Mouse (Mus musculus) ovary, adult 18-20 months (tissue): ENCODE results near the gene Tmem184c.

Source experiments
- DNase-seq: peaks from one replicate; pipeline ENCODE4 v3.0.0; 2022; ENCODE audit warnings: low spot score, mixed read lengths

Tmem184c gene

DNA sequence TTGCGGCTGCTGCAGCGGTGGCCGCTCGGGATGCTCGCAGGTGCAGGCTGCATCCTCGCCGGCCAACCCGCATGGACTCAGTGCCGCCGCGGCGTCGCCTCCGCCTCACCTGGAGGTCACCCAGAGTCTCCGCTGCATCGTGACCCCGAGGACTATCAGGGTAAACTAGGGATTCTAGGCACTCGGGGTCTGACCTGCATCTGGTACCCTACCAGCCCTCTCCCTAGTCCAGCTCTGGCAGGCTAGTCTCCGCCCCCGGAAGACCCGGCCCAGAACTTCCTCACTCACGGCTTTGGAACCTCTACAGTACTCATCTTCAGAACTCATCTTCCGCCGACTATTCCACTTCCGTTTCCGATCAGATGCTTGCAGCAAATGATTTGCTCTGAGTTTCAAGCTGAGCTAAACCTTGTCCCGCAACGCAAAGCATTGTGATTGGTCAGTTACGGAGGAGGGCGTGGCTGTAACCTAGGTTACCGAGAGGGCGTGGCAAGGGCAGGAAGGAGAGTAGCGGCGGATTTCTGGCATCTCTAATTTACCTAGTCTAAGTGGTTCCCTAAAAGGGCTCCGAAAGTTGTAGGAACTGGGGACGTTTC lies at the start of gene Tmem184c:
TSS of gene Tmem184c (minus strand) at position 325 of the 596 bp plus-strand sequence.
- peak; percentile 96 for DNase-seq

DNA sequence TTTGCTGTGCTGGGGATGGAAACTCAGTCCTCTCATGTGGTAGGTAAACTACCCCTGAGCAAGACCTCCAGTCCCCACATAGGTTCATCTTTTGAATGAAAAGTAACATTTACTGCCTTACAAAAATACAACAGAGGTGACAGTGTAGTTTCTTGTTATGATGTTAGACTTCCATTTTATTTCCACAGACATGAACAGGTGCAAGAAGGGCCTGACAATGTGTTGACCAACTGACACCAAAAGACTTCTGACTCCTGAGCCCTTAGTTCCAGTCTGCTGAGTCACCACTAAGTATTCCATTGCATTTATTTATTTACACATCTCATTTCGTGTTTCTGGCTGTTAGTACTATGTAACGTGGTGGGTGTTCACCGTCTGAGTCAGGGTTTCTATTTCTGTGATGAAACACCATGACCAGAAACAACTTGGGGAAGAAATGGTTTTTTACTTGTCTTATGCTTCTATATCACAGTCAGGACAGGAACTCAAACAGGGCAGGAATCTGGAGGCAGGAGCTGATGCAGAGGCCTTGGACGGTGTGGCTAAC lies 49.1 kb upstream of the Tmem184c start:
- DNase-seq = no peak

DNA sequence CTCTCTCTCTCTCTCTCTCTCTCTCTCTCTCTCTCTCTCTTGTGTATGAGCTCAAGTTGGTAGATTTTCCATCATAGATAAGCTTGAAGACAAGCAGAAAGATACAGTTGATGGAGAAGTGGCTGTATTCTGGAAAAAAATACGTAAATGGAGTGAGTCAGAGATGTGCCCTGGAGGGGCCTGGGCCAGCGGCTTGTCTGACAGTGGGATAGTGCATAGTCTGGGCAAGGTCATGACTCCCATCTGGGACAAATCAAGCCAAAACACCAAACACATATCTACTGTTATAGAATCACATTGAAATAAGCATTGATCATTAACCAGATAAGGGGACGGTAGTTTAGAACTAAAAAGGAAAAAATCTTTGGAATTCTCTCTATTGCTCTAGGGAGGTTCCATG lies 47.9 kb upstream of the Tmem184c start:
- no peak for DNase-seq

DNA sequence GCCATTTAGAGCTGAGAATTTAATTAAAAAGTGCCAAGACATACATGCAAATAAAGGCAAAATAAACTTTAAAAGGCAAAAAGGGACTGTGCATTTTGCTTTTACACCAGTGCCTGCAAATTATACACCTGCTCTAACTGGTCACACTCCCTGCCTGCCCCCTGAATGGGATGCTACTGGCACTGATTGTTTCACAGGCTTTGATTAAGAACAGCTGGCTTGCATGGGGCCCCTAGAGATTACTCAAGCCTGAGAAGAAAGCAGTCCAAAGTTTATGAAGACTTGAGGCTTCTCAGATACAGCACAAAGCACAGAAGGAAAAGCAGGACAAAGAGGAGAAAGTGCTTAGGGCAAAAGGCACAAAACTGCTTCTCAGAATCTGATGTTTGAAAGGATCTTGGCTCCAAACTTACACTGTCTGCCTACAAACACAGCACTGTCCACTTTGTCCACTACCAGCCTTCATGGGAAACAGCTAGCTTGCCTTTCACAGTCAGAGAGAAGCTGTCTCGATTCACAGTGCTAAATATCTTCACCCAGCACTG lies 40.2 kb upstream of the Tmem184c start:
- no peak for DNase-seq

DNA sequence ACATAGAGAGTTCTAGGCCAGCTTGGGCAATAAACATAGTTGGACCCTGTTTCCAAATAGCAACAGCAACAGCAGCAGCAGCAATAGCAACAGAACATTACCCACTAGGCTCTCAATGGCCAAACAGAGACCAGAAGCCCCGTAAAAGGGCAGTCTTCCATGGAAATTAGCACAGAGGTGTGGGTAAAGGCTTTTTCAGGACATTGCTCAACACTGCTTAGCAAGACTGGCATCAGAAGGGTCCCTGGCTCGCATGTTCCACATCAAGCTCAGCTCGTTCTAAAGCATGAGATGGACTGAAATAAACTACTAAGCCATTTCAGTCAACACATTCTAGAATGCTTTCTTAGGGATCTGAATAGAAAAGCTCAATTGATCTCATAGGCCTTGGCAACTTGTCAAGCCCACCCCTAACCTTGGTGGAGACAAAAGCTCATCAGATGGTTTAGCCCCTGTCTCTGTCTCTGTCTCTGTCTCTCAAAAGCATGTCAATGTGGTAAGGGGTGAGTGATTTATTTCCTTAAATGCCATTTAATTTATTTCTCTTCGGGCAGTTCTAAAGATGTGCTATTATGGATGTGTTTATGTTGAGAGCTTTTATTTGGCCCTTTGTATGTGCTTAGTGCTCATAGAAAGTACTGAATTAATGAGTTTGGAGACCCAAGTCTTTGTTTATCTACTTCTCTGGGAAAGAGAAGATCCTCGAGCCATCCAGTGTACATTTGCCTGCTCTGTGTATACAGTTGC lies 29.8 kb upstream of the Tmem184c start:
- no peak for DNase-seq

DNA sequence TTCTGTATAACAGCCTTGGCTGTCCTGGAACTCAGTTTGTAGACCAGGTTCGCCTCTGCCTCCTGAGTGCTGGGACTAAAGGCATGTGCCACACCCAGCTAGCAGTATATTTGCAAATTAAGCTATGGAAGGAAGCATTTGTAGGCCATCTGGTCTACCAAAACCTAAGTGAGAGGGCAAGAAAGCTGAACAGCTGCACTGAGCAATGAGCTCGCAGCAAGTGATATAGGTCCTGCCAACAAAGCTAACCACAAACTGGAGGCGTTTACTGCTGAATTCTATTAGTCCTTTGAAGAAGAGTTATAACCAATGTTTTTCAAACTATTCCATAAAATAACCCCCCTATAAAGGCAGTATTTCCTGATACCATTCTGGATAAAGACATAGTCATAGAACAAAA lies 27.1 kb upstream of the Tmem184c start:
- DNase-seq = no peak

DNA sequence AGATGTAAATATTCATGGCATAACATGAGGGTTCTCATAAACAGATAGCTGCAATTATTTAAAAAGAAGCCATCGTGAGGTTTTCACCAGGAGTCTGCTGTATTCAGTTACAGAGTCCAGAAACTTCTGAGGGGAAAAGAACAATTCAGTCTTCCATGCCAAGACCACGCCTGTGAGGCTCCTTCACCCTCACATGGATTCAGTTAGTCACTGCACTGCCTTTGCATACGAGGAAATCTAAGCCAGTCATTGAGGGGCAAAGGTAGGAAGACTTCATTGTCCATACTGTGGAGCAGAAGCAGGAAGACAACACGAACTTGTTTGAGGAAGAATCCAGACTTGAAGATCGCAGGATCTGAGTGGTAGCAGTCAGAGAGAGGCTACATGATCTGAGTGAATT lies 23.5 kb upstream of the Tmem184c start:
- no peak for DNase-seq

DNA sequence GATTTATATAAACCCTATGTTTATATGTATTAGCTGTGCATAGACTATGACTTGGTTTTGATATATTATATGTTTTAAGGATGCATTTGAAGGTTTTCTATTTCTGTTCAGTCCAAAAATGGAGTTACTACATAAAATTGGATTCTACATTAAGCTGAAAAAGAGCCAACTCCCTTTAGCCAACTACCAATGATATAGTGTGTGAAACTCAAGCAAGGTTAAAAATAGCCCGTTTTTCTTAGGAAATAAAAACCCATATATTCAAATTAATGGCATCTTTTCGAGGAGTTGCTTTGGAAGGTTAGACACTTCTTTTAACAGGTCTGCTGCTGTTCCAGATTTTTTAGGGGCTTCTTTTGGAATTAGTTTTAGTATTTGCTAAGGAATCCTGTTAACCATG lies 22.7 kb upstream of the Tmem184c start:
- no peak for DNase-seq

DNA sequence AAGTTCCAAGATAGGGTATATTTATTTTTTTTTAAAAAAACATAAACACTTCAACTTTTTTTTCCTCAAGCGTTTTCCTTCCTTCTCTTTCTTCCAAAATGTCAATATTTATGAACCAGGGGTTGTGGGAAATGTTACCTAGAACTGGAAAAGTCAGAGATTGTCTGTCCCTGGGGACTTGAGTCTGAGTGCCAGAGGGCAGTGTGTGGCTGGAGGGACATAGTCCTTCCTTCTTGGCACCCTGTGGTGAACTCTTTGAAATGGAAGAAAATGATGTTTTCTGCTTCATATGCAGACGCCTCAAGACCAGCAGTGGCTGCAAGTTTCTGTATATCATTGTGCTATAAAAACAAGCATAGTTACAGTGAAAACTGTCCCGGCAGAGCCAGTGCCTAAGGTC lies 20.2 kb upstream of the Tmem184c start:
- no peak for DNase-seq

DNA sequence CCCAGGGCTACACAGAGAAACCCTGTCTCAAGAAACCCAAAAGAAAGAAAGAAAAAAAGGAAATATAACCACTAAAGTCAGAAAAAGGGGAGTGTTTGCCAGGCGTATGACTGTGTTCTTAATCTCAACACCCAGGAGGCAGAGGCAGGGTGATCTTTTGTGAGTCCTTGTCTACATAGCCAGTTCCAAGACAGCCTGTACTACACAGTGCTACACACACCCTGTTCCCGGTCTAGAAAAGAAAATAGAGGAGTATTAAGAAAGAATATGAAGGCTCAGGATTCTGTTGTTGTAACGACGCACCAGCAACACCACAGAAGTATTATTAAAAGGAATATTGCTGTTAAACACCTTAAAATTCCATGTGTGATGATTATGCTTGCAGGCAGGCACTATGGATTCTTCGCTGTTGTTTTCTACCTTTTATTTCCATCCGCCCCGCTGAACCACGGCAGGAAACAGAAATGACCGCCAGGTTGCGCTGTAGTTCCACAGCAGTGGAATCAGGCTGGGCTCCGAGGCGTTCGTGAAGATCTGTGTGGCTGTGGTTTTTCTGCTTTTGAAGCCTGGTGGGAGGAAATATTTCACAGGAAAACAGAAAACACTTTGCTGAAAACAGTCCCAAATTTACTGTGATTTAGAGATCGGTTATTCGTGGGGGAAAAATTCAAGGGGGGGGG lies 19.5 kb upstream of the Tmem184c start:
- peak; percentile 62 for DNase-seq

DNA sequence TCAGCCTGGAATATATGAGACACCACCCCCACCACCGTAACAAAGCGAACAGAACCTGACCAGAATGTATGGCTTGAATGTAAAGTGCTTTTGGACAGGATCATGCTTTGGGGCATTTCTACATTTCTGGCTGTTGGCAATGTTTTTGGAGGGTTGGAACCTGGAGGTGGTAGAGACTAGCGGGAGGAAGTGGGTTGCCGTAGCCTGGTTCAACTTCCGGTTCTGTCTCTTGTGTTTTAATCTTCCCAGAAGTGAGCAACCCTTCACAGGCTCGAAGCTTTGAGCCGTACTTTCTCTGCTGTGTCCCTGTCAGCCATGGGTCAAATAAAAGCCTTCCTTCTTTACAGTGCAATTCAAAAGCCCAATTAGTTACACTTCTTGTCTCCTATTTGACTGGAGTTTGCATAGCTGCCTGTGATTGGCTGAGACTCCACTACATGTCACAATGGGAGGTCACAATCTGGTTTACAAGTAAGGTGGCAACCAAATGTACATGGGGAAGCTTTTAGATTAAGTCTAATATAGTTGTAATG lies 13.2 kb upstream of the Tmem184c start:
- DNase-seq = no peak

DNA sequence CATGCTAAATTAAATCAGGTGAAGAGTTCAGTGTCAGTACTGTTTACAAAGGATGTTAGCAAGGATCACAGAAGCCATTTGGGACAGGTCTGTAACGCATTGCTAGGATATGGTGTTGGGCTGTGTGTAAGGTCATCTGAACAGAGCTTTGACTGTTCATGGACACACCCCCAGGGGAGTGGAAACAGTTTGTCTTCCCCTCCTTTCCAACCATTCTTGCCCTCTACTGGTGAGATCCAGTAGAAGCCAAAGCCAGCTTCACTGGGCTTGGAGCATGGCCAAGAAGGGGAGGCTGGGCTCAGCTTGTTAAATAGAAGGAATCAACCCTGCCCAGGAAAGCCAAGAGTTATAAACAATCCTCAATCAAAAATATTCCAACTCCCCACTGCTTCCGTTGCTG lies 7.4 kb upstream of the Tmem184c start:
- peak; percentile 20 for DNase-seq

DNA sequence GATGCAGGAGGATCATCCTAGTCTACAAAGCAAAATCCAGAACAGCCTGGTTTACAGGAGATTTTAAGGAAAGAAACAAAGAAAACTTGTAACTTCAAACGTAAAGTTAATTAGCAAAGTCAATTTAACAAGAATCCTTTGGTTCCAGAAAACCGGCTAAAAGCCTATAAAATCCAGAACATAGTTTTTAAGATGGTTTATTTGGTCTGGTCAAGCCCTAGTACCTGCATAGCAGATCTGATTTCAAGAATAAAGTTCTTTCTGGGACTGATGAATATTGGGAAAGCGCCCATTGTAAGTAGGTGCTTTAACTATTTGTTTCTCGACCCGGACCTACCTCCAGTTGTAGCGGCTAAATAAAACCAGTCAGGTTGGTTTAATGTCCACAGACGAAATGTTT lies 877 bp downstream of the Tmem184c start:
- no peak for DNase-seq

DNA sequence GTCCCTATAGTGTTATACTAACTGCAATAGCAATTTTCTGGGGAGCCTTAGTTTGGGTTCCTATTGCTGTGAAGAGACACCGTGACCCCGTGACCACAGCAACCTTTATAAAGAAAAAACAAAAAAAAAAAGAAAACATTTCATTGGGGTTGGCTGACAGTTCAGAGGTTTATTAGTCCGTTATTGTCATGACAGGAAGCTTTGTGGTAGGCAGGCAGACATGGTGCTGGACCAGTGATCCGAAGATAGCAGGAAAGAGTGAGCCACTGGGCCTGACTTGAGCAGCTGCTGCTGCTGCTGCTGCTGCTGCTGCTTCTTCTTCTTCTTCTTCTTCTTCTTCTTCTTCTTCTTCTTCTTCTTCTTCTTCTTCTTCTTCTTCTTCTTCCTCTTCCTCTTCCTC lies 26.3 kb downstream of the Tmem184c start:
- no peak for DNase-seq

DNA sequence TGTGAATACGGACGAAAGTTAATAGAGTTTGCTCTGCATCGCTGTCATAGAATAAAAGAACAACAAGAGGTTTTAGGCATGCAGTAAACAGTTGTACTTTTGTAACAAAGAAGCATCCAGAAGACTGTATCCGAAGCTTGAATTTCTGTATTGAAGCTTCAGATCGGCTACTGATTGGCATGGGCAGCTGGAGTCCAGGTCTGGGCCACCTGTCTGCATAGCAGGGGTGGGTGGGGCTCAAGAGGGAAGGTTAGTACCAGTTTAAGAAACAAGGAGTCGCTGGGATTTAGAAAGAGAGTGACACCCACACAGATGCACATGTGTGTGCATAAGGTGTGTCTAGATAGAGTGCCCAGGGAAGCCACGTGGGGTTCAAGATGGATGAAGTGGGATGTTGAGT lies 32.8 kb downstream of the Tmem184c start:
- no peak for DNase-seq

DNA sequence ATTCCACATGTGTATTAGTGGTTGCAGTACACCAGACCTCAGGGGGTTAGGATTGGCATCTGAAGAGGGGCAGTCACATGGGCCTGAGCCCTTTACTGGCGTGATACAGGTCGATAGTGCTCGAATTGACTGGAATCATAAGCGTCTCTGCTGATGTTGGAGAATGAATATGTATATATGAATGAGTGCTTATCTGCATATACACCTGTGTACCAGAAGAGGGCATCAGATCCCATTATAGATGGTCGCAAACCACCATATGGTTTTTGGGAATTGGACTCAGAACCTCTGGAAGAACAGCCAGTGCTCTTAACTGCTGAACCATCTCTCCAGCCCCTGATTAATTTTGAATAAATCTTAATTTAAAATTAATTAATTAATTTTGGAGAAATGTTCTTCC lies 36.3 kb downstream of the Tmem184c start:
- DNase-seq = no peak

DNA sequence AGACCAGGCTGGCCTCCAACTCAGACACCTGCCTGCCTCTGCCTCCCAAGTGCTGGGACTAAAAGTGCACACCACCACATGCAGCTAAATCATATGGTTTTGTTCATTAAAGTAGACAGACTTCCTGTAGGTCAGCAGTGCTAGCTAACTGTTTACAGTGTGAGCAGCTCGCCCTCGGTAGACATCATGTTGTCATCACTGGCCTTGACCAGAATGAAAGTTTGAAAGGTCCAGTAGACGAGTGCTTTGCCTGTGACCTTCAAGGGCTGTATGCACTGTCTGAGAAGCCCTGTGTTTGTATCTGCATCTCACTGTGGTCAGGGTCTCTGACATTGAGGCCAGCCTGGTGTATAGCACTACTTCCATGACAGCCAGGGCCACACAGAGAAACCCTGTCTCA lies 49.1 kb downstream of the Tmem184c start:
- DNase-seq = no peak

DNA sequence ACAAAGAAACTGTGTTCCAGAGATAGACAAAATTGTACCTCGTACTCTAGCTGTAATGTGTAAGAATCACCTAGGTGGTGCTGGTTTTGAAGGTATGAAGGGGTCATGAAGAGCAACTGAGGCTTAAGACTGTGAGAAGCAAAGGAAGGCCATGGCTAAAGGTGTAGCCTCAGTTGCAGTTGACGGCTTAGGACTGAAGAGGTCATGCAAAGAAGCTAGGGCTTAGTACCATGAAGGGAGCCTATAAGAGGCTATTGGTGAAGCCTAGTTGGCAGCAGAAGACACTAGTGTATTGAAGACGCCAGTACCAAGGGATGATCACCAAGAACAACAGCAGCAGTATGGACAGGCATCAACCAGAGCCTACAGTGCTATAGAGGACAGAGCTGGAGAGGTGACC lies 58.0 kb downstream of the Tmem184c start:
- no peak for DNase-seq

DNA sequence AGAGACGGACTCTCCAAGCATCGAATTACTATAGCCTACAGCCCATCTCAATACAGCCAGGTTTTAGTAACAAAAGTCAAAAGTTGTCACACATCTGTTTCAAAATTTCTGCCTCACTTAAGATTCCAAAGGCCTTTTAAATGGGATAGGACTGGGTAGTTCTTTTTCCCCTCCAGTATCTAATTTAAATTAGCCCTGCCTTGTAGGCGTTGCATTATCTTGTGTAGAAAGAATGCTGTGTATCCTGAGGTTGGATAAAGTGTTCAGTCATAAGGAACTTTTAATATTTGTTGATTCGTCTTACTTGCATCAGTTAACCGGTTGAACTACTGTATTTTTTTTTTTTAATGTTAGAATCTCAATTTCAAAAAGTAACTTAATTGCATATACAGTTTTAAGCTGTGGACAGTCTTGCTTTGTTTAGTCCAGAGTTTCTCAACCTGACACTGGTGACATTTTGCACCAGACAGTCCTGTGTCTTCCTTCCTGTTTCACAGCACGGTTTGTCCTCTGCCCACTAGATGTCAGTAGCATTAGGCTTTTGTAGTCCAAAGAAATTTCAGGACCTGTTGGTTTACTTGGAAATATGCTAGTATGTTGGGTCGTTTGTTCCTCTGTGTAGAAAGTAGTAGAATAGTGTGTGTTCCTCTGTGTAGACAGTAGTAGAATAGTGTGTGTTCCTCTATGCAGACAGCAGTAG lies 60.5 kb downstream of the Tmem184c start:
- no peak for DNase-seq

DNA sequence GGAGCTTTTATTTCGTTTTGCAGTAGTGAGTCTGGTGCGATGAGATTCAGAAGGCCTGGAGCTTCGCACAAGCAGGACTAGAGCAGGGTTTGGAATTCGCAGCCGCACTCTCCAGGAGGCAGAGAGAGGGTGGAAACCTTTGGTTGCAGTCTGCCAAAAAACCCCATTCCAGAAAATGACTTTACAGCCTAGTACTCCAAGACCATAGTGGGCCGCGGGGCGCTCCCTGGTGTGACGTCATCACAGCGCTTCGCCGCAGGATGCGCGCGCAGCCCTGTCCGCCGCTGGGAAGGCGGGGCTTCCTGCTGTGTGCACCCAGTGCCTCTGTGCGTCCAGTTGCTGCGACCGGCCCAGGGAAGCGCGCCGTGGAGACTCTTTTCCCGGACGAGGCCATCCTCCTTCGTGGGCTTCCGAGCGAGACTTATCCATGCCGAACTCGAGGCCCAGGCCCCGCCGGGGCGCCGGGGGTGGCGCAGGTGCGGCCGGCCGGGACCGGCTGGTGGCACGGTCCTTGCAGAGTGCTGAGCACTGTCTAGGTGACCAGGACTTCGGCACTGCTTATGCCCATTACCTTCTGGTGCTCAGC lies 61.3 kb downstream of the Tmem184c start, which contains the start of gene Prmt9:
TSS of gene Prmt9 (plus strand) at position 277 of the 586 bp plus-strand sequence.
- peak; percentile 86 for DNase-seq
